Mouse (Mus musculus) megakaryocyte, embryonic 14.5 days (primary cell): ENCODE results near the gene Efcab8.

Source experiments
- FLI1 ChIP-seq: IDR thresholded peaks from 2 replicates; pipeline ENCODE4 v1.6.1; 2012; ENCODE audit warnings: low read length, inconsistent platforms, mixed read lengths
- GATA1 ChIP-seq: IDR thresholded peaks from 3 replicates; pipeline ENCODE4 v1.6.1; 2012; ENCODE audit warnings: mixed read lengths, low read length, inconsistent platforms, borderline replicate concordance

DNA sequence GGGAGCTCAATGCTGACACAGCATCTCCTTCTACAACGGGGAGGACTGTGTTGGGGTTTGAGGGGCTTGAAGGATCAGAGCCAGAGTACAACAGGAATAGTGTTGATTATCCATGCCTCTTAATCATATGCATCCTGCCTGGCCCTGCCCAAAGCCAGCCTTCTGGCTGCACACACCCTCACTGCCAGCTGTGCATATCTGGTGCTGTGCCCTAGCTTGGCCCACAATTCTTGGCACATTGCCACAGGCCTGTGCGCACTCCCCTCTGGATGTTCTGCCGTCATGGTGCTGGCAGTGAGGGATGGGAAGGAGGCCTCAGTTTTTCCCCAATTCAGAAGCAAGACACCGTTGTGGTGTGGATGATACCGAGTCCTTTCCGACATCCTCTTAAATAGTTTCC lies 44.9 kb downstream of the Efcab8 start:
- TF ChIP-seq GATA1 (no peak), FLI1 (no peak)
